Mouse (Mus musculus): ENCODE measurements around the gene Gm14419. TPM values are rescaled to one million over a fixed set of nuclear protein-coding genes. Genes with fewer than 3 reads are reported as not detected.

The Gm14419 gene
- 0.24 TPM for polyA plus RNA-seq (2017; shearing (Covaris generic))

DNA sequence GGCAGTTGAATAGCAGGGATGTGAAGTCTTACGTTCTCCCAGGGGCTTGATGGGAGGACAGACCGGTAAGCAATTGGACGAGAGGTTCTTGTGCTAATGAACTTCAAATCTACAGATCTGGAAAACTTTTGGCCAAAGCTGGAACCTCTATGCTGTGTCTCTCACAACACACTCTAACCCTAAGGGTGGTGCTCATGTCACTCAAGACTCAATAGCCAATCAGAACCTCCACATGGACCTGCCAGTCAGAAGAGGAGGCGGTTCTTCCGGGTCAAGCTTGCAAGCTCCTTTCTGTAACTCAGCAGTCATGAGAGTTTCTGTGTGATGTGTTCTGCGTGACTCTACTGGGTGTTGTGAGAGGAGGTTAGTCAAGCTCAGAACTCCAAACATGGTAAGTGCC, at the start of gene Gm14419:
Gm14419 (plus strand) TSS at position 301 of the 400 bp plus-strand sequence.

Other genes with a start within 250 kb of the Gm14419 start
- 5.9 TPM for gene Gm14295, start 202.3 kb upstream of the Gm14419 start, polyA plus RNA-seq (2017; shearing (Covaris generic))
- gene Gm14408, start 169.8 kb upstream of the Gm14419 start, polyA plus RNA-seq (2017; shearing (Covaris generic)) = not detected
- 1.2 TPM for gene Gm14296, start 73.1 kb upstream of the Gm14419 start, polyA plus RNA-seq (2017; shearing (Covaris generic))
- gene Gm14401, start 73.4 kb downstream of the Gm14419 start, polyA plus RNA-seq (2017; shearing (Covaris generic)) = not detected
- 5.8 TPM for gene Gm14410, start 205.5 kb downstream of the Gm14419 start, polyA plus RNA-seq (2017; shearing (Covaris generic))